Mouse (Mus musculus): ENCODE measurements around the gene Ndfip2.
A peak's percentile ranks its signal among the peaks of the same experiment; 100 is the strongest.

The Ndfip2 gene

DNA sequence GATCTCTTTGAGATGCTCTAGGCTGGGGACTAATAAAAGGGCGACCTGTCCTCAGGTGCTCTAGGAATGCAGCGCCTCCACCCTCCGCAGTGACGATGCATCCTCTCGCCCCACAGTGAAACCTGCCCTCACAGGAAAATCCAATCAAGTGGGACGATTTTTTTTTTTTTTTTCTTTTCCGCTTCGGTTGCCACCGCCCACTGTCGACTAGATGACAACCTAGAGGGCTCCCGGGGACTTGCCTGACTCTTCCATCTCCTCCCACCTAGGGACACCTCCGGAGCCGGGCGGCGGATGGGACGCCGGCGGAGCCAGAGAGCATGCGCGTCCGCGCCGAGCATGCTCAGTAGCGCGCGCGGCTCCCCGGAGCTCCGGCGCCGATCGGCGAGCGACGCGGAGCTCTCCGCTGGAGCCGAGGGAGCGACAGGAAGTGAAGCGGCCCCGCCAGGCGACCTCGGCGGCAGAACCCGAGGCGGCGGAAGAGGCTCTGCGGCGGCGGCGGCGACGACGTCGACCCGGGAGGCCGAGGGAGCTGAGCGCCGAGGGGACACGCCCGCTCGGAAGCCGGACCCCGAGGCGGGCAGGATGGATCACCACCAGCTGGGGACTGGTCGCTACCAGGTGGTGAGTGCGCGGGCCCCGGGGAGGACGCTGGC is at the start of gene Ndfip2:
Ndfip2 (plus strand) TSS at position 195 of the 656 bp plus-strand sequence.
- DNase-seq (ENCODE audit: low read depth, low spot score), result peak; percentile 83

DNA sequence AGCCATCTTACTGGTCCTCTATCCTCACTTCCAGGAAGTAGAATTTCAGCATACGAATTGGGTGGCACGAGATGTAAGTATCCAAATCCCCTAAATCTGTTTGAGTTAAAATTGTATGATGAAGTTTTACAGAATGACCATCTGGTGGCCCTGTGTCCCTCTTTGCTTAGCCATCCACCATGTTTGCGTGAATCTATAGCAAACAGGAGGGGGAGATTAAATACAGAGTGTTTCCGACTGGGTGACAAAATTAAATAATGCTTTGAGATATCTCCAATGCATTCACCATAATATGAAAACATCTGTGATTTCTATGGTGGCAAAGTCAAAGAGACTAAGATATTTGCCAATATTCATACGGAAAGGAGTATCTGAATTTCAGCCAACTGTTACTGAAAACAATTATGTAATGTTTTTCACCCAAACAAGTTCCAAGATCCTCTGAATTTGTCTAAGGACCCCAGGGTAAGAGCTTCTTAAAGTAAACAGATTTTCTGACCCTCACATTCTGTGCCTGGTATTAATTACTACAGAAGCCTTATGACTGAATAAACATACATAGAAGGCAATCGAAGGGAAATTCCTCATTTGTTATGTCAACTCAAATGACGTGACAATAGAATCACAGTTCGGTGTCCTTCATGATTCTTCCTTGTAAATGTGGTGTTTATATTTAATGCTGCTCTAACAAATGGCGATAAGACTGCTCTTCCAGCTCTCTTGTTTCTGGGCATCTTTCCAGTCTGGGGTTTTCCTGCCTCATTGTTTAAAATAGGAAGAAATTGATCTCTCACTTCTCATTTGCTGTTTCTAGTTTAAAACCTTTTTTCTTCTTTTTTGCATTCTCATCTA is 38.6 kb upstream of the Ndfip2 start:
- peak; percentile 4 for DNase-seq (ENCODE audit: low read depth, low spot score)

DNA sequence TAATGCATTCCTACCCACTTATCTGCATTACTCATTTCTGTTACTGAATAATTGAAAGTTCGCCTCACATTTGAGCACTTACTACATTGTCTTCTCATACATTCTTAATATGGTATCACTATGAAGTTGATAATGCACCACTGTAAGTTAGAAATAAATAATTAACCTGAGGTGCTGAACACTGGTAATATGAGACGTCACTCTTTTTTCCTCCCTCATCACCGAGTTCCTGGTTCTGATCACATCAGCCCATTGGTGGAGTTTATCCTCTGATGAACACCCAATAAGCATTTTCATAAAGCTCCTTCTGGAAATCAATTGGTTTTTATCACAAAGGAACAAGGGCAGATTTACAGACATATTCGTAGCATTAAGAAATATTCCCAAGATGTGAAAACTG is 36.1 kb upstream of the Ndfip2 start:
- no peak for DNase-seq (ENCODE audit: low read depth, low spot score)

DNA sequence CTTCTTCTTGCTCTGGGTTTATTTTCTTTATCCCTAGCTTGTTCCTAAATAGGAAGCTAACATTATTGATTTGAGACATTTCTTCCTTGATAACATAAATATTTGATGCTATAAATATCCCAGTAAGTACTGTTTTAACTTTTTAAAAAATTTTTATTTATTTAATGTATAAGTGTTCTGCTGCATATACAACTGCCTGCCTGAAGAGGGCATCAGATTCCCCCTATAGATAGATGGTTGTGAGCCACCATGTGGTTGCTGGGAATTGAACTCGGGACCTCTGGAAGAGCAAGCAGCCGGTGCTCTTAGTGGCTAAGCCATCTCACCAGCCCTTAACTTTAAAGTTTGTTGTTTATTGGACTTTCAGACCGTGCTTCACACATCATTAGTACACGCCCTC is 32.6 kb upstream of the Ndfip2 start:
- no peak for DNase-seq (ENCODE audit: low read depth, low spot score)

DNA sequence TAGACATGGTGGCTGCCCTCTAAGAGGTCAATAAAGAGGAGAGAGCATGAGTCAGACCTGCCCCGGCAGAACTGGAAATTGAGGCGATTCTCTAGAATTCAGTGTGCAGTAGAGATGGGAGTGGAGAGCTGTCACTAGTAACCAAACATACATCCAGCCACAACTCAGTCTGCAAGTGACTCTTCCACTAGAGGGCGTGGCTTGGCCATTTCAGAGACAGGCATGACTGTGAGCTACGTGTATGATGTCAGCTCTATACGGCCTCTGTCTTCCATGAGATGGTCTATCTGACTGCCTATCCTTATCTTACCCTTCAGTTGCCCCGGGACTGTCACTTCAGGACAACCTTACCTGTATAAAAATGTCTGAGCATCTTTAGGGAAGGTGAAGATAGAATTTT is 26.0 kb upstream of the Ndfip2 start:
- DNase-seq (ENCODE audit: low read depth, low spot score), result no peak

DNA sequence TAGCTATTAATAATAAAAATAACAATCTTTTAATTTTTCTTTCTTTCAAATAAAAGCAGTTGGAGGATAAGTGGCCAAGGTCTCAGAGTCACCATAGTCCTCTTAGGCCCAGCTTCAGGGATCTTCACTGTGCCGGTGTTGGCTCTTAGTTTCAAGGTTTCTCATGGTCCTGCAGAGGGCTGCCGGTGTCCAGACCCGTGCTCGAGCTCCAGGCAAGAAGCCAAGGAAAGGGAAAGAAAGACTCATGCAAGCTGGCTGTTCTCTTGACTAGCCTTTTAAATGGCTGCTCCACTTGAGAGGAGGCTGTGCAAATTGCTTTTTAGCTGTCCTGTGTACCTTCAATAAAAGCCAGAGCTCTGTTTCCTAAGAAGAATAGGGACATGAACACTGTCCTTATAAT is 21.8 kb upstream of the Ndfip2 start:
- DNase-seq (ENCODE audit: low read depth, low spot score), result no peak

DNA sequence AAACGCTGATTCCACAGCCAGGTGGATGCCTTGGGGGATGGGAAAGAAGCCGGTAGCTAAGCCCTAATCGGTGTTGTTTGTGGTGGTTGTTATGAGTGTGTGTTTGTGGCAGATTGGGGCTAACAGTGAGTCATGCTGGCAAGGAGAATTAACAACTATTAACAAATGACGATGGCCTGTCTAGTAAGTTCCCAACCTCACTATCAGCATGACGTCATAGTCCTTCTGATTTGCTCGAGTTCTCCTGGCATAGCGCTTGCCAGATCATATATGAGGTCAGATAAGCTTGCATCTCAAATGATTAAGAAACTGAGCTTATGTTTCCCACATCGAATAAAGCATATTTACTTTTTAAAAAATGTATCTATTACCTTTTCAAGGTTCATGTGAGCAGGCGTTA is 20.6 kb upstream of the Ndfip2 start:
- no peak for DNase-seq (ENCODE audit: low read depth, low spot score)

DNA sequence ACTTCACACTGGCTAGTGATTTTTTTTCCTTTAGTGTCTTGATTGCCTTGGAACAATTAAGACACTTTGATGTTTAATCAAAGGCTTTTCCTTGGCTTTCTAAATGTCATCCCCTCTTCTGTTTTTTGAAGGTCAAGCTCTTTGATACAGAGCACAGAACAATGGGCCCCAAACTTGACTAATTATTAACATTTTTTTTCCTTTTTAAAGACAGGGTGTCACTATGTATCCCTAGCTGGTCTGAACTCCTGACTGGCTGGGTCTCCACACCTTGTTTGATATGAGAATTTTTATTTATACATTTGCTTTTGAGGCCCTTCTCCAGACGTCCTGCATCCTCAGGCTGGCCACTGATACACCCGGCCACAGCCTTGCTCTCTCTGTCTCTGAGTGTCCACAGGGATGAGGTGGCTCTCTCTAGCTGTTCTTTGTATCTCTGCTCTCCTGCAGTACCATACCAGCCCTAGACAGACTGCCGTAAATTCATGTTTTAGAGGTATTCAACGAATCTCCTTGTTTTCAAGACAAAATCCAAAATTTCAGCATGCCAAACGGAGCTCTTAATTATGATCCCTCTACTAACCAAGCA is 19.8 kb upstream of the Ndfip2 start:
- DNase-seq (ENCODE audit: low read depth, low spot score), result no peak

DNA sequence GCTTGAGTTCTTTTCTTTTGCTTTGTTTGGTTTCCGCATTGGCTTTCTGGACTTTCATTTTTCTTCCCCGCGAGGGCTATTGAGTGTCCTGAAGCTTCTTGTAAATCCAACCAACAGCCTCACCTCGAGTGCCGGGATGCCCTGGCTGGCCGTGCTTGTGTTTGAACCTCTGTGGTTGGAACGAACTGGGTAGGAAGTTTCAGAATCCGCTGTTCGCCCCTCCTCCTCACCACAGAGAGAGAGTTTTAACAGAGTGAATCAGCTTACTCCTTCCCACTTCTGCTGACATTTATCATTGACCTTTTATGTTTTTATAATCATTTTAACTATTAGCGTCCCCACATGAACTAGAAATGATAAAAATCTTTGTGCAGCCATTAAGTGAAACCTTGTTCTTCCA is 18.3 kb upstream of the Ndfip2 start:
- DNase-seq (ENCODE audit: low read depth, low spot score), result no peak

DNA sequence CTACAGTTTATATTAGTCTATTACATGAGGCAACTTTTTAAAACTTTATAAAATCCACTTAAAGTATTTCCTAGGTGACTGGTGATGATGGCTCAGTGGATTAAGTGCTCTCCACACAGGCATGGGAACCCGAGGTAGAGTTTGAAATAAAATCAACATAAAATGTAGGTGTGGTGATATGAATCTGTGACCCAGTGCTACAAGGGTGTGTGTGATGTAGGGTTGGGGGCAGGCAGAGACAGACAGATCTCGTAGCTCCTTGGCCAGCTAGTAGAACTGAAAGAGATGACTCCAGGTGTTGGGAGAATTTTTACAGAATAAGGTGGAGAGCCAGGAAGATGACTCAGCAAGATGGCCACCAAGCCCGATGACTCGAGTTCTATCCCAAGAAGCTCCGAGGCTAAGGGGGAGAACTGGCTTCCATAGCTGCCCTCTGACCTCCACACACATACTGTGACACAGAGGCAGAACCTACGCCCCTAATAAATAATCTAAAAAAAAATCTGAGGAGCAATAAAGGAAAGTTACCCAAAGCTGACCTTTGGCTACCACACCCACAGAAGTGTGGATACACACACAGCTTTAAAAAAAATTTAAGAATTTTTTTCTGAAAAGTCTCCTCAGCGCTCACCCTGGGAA is 14.4 kb upstream of the Ndfip2 start:
- no peak for DNase-seq (ENCODE audit: low read depth, low spot score)

DNA sequence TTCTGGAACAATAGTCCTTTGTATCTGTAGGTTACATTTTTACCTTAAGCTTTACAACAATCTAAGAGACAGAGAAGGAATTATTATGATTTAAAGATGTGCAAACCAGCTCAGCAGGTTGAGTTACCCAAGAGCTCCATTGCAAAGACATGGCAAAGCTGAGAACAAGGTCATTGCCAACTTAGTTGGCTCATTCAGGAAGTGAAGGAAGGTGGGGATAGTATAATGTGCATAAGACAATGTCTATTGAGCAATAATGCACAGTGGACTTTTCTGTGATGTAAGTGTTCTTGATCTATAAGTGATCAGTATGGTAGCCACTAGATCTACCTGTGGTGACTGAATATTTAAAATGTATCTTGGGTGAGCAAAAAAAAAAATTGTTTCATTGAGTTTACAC is 7.3 kb upstream of the Ndfip2 start:
- no peak for DNase-seq (ENCODE audit: low read depth, low spot score)

DNA sequence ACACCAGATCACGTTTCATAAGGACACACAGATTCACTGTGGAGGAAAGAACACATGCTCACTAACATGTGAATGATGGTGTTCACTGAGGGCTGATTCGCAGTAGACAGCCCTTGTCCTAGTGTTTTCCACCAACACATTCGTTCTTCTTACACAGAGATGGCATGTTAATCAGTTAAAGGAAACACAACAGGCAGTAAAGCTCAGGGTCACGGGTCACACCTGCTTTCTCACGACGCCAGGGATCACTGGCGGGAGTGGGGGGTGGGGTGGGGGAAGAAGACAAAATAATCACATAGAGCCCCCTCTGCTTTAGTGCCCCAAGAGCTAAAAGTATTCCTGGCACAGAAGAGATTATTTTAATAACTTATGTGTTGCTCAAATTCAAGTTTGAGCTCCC is 5.1 kb upstream of the Ndfip2 start:
- no peak for DNase-seq (ENCODE audit: low read depth, low spot score)

DNA sequence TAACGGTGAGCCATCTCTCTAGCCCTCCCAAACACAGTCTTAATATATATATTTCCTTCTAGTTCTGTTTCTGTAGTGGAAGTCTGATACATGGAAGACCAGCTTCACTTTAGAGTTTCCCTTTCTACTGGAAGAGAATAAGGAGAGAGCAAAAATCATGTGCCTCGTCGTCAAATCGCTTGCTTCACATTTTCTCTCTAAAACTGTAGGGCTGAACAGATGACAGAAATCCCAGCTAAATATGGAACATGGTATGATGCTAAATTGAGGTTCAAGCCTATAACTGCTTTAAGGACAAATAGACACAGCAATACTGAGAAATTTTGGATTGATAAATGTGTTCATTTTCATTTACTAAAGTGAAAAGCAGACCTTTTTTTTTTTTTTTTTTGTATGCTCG is 4.0 kb upstream of the Ndfip2 start:
- DNase-seq (ENCODE audit: low read depth, low spot score), result no peak

DNA sequence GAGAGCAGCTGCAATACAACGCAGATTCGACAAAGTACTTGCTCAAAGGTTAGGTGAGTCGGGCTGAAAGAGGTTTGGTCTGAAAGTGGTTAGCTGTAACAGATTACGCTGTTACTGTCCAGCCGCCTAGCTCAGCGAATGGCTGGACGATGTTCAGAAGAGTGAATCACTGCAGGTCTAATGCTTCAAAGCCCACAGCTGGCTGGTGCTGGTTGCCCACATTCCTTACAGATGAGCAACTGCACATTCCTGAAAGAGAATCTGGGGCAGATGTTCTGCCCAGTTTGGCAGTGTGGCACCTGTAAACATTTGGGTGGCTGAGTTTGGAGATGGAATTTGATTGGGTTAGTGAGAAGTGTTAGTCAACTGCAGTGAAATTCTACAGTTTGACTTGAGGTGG is 2.8 kb upstream of the Ndfip2 start:
- DNase-seq (ENCODE audit: low read depth, low spot score), result no peak

DNA sequence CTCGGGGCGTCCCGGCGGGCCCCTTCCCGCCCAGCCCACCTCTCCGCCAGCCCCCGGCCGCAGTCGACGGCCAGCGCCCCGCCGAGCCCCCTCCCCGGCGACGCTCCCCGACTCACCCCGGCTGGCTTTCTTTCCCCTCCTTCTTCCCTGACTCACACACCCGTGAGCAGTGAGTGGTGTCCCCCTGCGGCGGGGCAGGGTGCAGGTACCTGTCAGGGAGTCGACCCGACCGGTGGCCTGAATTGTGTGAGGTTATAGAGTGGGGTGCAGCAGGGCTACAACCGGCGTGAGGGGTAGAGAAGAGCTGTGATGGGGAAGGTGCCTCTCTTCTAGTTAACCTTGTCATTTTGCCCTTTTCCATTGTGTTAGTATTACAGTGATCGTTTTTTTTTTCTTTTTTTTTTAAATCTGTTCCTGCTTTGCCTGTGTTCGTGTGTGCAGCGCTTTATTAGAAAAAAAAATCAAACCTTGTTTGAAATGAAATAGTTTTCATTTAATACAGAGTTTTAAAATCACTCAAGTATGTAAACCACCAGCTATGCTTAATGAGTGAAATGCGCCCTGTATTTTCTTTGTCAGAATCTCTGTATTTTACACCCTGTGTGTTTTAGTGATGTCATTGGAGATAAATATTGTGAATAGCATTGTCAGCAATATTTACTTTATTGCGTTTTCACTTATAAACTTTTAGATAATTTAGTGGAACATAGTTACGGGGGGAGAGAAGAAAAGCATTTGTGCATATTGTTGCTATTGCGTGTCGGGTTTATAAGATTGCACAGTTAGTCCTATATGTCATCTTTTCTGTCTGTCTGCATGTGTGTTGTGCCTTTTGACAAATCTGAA is 885 bp downstream of the Ndfip2 start:
- no peak for DNase-seq (ENCODE audit: low read depth, low spot score)

DNA sequence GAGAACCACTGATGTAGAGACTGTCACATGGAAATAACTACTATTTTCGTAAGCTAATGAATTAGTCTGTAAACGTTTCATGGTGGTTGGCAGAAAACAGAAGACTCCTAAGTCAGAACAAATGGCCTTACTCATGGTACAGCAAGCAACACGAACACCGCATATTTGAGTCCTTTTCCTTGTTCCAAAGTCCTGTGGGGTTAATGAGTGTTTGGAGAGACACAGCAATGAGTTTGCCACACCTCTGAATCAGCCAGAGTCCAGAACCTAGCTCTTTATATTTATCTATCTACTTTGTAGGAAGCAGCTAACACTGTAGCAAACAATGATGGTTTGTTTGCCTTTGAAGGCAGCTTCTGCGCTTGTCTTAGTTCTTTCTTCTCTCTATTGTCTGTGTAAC is 4.5 kb downstream of the Ndfip2 start:
- DNase-seq (ENCODE audit: low read depth, low spot score), result no peak

DNA sequence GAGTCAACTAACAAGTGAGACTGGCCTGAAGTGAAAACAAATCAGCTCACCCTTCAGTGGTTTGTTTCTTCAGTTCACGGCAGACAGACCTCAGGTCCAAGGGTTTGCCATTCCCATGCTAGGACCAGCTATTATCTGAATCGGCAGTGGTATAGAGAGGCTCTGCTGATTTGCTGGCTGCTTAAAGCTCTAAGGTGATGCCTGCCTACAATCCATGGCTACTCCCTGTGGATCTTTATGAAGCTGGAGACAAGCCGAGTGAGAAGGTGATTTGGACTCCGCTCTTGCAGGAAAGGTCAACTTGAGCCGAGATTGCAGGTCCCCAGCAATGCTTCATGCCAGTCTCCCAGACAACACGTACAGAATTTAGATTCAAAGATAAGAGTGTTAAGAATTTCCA is 8.7 kb downstream of the Ndfip2 start:
- DNase-seq (ENCODE audit: low read depth, low spot score), result no peak

DNA sequence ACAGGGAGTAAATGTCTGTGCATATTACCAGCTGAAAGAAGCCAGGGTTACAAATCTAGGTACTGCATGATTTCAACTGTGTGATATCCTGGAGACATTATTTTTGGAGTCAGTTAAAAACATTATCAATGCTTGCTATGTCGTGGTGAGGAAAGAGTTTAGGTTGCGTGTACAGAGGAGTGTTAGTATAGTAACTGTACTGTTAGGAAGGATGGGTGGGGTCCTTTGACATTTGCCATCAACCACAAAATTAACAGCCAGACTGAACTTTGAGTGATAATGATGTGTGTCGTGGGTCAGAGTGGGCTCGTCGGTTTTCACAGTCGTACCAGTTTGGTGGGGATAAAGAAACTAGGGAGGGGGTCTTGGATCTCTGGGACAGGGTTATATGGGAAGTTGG is 13.7 kb downstream of the Ndfip2 start:
- no peak for DNase-seq (ENCODE audit: low read depth, low spot score)

DNA sequence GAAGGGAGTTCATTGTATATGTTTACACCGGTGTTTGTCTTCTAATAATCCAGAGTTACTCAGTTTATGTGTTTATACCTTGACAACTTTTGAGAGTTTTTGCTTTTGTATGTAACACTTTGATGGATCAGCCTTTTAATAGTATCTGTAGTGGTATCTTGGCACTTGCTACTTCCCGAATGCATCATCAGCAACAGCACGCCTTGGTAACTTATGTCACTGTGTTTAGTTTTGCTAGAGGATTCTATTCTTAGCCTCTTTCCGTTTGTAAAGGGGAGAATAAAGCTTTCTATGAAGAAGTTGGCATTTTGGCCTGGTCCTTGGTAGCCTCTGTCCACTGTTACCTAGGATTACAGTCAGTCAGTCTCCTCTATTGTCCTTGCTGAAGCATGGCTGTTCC is 14.2 kb downstream of the Ndfip2 start:
- no peak for DNase-seq (ENCODE audit: low read depth, low spot score)

DNA sequence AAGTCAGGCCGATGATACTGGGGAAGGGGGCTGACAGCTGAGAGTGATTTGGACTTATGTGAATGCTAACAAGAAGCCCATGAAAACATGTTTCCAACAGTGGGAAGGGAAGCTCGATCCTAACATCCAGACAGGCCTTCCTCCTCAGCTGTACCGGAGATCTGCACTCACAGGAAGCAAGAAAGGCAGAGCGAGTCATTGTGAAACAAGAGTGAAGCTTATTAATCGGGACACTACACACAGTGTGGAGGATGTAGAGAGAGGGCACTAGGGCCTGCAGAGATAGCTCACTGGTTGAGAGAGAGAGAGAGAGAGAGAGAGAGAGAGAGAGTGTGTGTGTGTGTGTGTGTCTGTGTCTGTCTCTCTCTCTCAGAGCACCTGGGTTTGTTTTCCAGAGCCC is 16.8 kb downstream of the Ndfip2 start:
- no peak for DNase-seq (ENCODE audit: low read depth, low spot score)

DNA sequence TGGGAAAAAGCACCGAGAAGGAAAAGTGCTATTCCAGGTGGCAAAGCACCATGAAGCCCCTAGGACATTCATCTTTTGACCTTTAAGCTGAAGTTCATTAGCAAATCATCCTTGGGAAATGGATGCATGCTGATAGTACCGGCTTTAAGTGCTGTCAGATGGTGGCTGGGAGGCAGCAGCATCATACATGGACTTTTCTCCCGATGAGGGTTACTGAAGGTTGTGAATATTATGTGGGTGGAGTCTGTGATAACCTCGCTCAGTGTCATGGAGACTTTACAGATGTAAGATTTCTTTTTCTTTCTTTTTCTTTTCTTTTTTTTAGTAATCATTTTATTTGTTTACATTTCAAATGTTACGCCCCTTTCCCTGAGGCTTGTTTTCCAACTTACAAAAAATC is 18.9 kb downstream of the Ndfip2 start:
- DNase-seq (ENCODE audit: low read depth, low spot score), result no peak

DNA sequence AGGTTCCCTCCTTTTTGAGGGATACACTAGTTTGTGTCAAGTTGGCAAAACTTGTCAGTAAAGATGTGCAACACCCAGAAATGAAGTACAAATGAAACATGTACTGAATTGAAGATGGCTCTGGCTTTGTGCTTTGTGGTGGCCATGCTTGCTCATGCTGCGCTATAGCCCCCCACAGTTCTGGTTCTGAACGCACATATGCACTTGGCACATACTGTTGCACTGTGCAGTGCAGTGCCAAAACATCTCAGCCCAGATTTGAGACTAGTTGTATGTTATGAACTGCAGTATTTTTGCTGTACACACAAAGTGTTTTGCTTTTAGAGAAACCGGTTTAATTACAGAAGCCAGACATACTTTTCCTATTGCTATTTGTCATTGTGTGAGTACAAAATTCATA is 25.7 kb downstream of the Ndfip2 start:
- DNase-seq (ENCODE audit: low read depth, low spot score), result no peak

All from brain, embryonic 18.5 days (tissue).